Mouse (Mus musculus) heart, postnatal 25 days (tissue): ENCODE measurements at regions not wholly inside any gene's neighbourhood (a gene's known extent, or its start where the extent isn't known, plus 50 kb on each side); places are given as distances from the start of the nearest gene placed in this dataset.

Source experiments
- DNase-seq: peaks from one replicate; pipeline ENCODE4 v3.0.0; 2022; ENCODE audit warnings: low spot score
- intact Hi-C: fragments of 180-260 bp; cut with DNase I; formaldehyde crosslinking; loops from one replicate; pipeline ENCODE4 v1.15.1; 2025

- intact Hi-C loops = no loop called here
- no peak for DNase-seq
Measured at GRCm38 (mm10) chr19:37754024-37754423, 56.4 kb downstream of the Cyp26a1 start.

- intact Hi-C loops = no loop called here
- no peak for DNase-seq
Measured at GRCm38 (mm10) chr19:37755372-37755771, 57.8 kb downstream of the Cyp26a1 start.

GRCm38 (mm10) chr19:37769376-37769775 is 71.8 kb downstream of the Cyp26a1 start:
- DNase-seq = no peak
- intact Hi-C loops = no loop called here

- DNase-seq = no peak
- intact Hi-C loops = no loop called here
Measured at GRCm38 (mm10) chr19:37771956-37772355, 74.4 kb downstream of the Cyp26a1 start.

DNA sequence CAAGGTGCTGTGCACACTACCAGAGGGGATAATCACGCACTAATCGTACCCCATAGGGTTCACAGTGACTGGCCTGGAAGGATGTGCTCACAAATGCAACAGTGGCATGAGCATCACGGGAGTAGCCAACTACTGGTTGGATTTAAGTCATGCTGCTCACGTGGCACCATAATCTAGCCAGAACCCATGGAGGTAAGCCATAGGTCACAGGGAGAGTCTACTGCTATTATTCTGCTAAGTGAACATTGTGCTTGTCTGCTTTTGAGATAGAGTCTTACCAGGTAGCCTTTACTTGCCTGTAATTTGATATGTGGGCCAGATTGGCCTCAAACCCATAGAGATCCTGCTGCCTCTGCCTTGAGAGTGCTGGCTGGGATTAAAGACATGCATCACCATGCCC is 77.0 kb downstream of the Cyp26a1 start:
- intact Hi-C loops = no loop called here

GRCm38 (mm10) chr19:37774966-37775365 is 77.4 kb downstream of the Cyp26a1 start:
- no peak for DNase-seq
- intact Hi-C loops = no loop called here

More for the DNA sequence above, 77.0 kb downstream of the Cyp26a1 start:
- no peak for DNase-seq

- DNase-seq = peak; percentile 5
- intact Hi-C loops = no loop called here
Measured at GRCm38 (mm10) chr19:37777961-37778360, 80.4 kb downstream of the Cyp26a1 start.

GRCm38 (mm10) chr19:37778568-37778967 is 81.0 kb downstream of the Cyp26a1 start:
- intact Hi-C loops = no loop called here
- no peak for DNase-seq

GRCm38 (mm10) chr19:37788540-37788939 is 90.9 kb downstream of the Cyp26a1 start:
- DNase-seq = no peak
- intact Hi-C loops = no loop called here

GRCm38 (mm10) chr19:37789576-37790180 is 92.1 kb downstream of the Cyp26a1 start:
- DNase-seq = no peak
- intact Hi-C loops = no loop called here

- DNase-seq = no peak
- intact Hi-C loops = no loop called here
Measured at GRCm38 (mm10) chr19:37790281-37791073, 92.9 kb downstream of the Cyp26a1 start.

DNA sequence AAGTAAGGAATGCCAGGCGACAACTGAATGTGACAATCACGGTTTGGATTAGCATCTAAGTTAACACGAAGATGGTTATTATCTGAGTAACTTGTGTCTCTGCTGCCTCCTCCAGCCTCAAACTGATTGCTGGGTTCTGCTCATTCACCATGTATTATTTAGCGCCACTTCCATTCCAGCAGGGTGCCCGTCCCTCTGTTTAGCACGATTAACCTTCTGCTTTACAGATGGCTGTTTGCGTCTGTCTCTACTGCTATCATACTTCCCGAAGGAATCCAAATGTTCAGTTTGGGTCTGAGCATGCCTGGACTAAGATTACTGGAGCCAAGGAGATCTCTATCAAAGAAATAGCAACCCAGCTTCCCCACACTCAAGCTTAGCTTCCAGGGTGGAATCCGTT is 95.6 kb downstream of the Cyp26a1 start:
- intact Hi-C loops = no loop called here
- DNase-seq = no peak

GRCm38 (mm10) chr19:37795552-37796343 is 98.2 kb downstream of the Cyp26a1 start:
- intact Hi-C loops = no loop called here
- DNase-seq = peak; percentile 37

GRCm38 (mm10) chr19:37800161-37800660 is 102.6 kb downstream of the Cyp26a1 start:
- DNase-seq = no peak
- intact Hi-C loops = no loop called here

GRCm38 (mm10) chr19:37809666-37810065 is 112.1 kb downstream of the Cyp26a1 start:
- intact Hi-C loops = no loop called here
- DNase-seq = no peak

GRCm38 (mm10) chr19:37814089-37815073 is 116.8 kb downstream of the Cyp26a1 start:
- peak; percentile 21 for DNase-seq
- intact Hi-C loops = no loop called here

- DNase-seq = no peak
- intact Hi-C loops = no loop called here
Measured at GRCm38 (mm10) chr19:37815627-37816026, 118.0 kb downstream of the Cyp26a1 start.

GRCm38 (mm10) chr19:37821243-37821642 is 123.6 kb downstream of the Cyp26a1 start:
- no peak for DNase-seq

GRCm38 (mm10) chr19:37821671-37822190 is 124.1 kb downstream of the Cyp26a1 start:
- no peak for DNase-seq
- intact Hi-C loops = no loop called here

More at GRCm38 (mm10) chr19:37821243-37821642, 123.6 kb downstream of the Cyp26a1 start:
- intact Hi-C loops = no loop called here
